Mouse (Mus musculus) left cerebral cortex, adult 2 months (tissue): ENCODE measurements around the gene Arr3. TPM values are rescaled to one million over a fixed set of nuclear protein-coding genes. Genes with fewer than 3 reads are reported as not detected.

Source experiments
- DNase-seq, 2 experiments: peaks; one replicate each; pipeline ENCODE4 v3.0.0; 2021 to 2022; ENCODE audit warnings: low spot score in 2 of 2, mixed read lengths in 1 of 2; ENCODE audit errors: extremely low spot score in 1 of 2
- H3K27ac ChIP-seq: fragments of 200-600 bp; 2 replicates; pipeline ENCODE4 v1.8.1; 2022
- H3K4me3 ChIP-seq: fragments of 200-600 bp; 2 replicates; pipeline ENCODE4 v1.8.1; 2022
- CTCF ChIP-seq: fragments of 200-600 bp; IDR thresholded peaks from 2 replicates; pipeline ENCODE4 v1.8.1; 2022; ENCODE audit warnings: antibody characterized with exemption, mild to moderate bottlenecking, moderate library complexity
- intact Hi-C: fragments of 180-260 bp; cut with DNase I; formaldehyde crosslinking; loops from one replicate; pipeline ENCODE4 v1.15.1; 2025
- long read RNA-seq, 2 experiments: library from polyadenylated mRNA; stranded (forward); transcript quantifications; one replicate each; pipeline ENCODE4 v2.0.0; 2021; ENCODE audit warnings: borderline mapping rate in 2 of 2
- total RNA-seq, 2 experiments: library from RNA; stranded (reverse); gene quantifications; 2 replicates each; pipeline ENCODE4 v1.2.3; 2021

Gene Arr3
- total RNA-seq: 1 to 10 TPM in 1 of 2 experiments, under 1 TPM in 1; 0.75 to 3.1 TPM
- long read RNA-seq, experiment 1: 0 reads
- long read RNA-seq, experiment 2: 0 reads

DNA sequence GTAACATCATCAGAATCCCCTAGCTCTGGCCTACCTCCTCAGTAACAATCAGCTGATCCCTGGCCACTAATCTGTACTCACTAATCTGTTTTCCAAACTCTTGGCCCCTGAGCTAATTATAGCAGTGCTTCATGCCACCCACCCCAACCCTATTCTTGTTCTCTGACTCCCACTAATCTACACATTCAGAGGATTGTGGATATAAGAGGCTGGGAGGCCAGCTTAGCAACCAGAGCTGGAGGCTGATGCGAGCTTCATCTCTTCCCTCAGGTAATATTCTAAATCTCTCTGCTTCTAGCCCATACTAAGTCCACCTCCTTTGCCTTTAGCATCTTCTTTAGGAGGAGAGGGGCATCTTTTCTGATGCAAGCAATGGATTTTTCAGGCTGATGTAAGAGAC lies at the start of gene Arr3:
TSS of gene Arr3 (plus strand) at position 184 of the 400 bp plus-strand sequence.
- DNase-seq: no peak
- intact Hi-C loops: no loop called here
- H3K27ac ChIP-seq: no peak within 1 kb of the TSS

GRCm38 (mm10) chrX:100556026-100556425 lies 49.3 kb upstream of the Arr3 start:
- no peak for DNase-seq
- intact Hi-C loops: no loop called here
- TF ChIP-seq CTCF: no peak
- Histone ChIP-seq H3K4me3 (no peak overlapping the region), H3K27ac (no peak overlapping the region)

More for the DNA sequence above, at the start of gene Arr3:
- no peak for TF ChIP-seq CTCF
- H3K4me3 ChIP-seq: no peak within 1 kb of the TSS

DNA sequence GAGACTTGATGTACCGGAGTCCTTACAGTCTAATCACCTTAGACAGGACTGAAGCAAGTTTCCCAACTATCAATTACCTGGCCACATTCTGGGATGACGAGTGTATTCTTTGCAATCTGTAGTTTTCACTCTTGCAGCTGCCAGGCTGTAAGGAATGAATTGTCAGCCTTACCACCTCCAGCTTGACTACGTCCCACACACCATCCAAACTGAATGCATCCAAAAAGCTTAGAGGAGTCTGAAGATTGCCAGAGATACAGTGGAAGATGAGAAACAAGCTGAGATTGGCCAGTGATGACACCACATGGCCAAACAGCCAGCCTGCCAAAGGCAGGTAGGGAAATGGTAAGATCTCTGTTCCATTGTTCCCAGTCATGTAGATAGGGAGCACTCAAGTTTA lies 39.6 kb upstream of the Arr3 start:
- intact Hi-C loops: no loop called here
- TF ChIP-seq CTCF: no peak
- H3K4me3 ChIP-seq: no peak overlapping the region
- DNase-seq: no peak
- no peak overlapping the region for H3K27ac ChIP-seq

- TF ChIP-seq CTCF: no peak
- intact Hi-C loops: no loop called here
- DNase-seq: no peak
- no peak within 1 kb of the TSS for H3K27ac ChIP-seq
- H3K4me3 ChIP-seq: no peak within 1 kb of the TSS
These were observed 33.3 kb upstream of the Arr3 start, which contains the start of gene Awat1 for GRCm38 (mm10) chrX:100571951-100572350. TSS of gene Awat1 (plus strand) at chrX:100572251.

DNA sequence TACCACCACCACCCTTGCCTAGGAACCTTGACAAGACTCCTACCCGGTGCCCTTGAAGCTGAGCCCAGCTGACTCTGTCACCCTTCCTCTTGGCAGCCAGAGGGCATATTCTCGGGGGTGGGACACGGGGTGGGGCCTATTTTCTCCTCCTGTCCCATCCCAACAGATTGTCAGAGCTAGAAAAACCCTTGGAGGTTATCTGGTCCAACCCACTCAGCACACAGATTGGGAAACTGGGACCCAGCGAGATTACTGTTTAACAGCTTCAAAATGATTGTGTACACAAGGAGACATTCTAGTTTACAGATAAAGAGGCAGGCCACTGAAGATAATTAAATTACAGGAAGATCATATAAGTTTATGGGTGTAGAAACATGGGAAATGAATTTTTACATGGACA lies 10.5 kb upstream of the Arr3 start, which contains the start of gene P2ry4:
TSS of gene P2ry4 (minus strand) at position 79 of the 400 bp plus-strand sequence.
- intact Hi-C loops: no loop called here
- TF ChIP-seq CTCF: no peak
- Histone ChIP-seq H3K27ac (no peak within 1 kb of the TSS), H3K4me3 (no peak within 1 kb of the TSS)
- no peak for DNase-seq

- intact Hi-C loops: loop anchor here (1.0 kb wide), 1 partner anchor 80 kb away; no protein-coding TSS in a partner anchor
- peak; percentile 29 to 56 for DNase-seq
- peak; percentile 61 for TF ChIP-seq CTCF
- H3K27ac ChIP-seq: no peak overlapping the region
- H3K4me3 ChIP-seq: no peak overlapping the region
These were observed 7.9 kb upstream of the Arr3 start for GRCm38 (mm10) chrX:100597439-100597838.

GRCm38 (mm10) chrX:100599755-100600154 lies 5.5 kb upstream of the Arr3 start:
- Histone ChIP-seq H3K4me3 (no peak overlapping the region), H3K27ac (peak overlapping the region; percentile 2; the same call in 1 of the 2 replicates)
- DNase-seq: peak; percentile 9 to 22
- TF ChIP-seq CTCF: no peak
- intact Hi-C loops: no loop called here

DNA sequence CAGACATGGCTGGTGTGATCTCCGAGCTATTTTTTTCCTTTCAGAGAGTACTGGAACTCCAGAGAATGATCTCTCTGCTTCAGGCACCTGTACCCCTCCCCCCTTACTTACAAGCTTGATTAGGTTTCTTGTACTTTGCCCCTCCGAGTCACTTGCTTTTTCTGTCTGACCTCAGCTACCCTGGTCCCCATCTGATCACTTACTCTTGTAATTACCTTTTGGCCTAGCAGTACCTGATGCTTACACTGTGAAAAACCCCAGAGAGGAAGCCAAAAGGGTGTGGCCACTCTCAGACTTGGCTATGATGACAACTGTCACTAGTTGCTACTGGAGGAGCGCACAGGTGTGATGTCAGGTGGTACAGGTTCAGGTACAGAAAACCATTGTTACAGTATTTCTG lies 13.2 kb downstream of the Arr3 start:
- Histone ChIP-seq H3K27ac (no peak overlapping the region), H3K4me3 (no peak overlapping the region)
- intact Hi-C loops: no loop called here
- no peak for TF ChIP-seq CTCF
- no peak for DNase-seq

DNA sequence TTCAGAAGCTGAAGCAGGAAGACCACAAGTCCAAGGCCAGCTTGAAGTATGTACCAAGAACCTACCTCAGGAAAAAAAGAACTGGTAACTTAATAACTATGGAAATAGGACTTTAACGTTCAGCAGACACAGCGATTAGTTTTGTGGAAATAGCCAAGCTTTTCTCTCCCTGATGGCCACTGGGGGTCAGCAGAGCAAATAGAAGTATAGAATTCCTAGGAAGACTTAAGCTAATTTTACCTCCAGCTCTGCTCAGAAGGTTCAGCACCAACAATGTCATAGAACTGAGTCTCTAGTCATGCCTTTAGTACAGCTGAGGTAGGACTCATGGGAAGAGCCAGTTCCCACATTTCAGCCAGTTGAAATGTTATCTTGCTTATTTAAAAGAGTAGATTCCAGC lies 16.1 kb downstream of the Arr3 start:
- no peak for DNase-seq
- Histone ChIP-seq H3K27ac (no peak overlapping the region), H3K4me3 (no peak overlapping the region)
- TF ChIP-seq CTCF: peak; percentile 42
- intact Hi-C loops: loop anchor here (10.0 kb wide), 2 partner anchors 113 to 323 kb away; no protein-coding TSS in a partner anchor

GRCm38 (mm10) chrX:100624242-100624641 lies 18.9 kb downstream of the Arr3 start:
- DNase-seq: no peak
- H3K4me3 ChIP-seq: no peak overlapping the region
- intact Hi-C loops: loop anchor here (10.0 kb wide), 2 partner anchors 111 to 321 kb away; no protein-coding TSS in a partner anchor
- H3K27ac ChIP-seq: no peak overlapping the region
- TF ChIP-seq CTCF: no peak

- TF ChIP-seq CTCF: no peak
- DNase-seq: no peak
- no peak overlapping the region; the same call in 1 of the 2 replicates for H3K27ac ChIP-seq
- intact Hi-C loops: loop anchor here (10.0 kb wide), 2 partner anchors 110 to 320 kb away; no protein-coding TSS in a partner anchor
- H3K4me3 ChIP-seq: peak overlapping the region; percentile 57
These were observed 19.8 kb downstream of the Arr3 start for GRCm38 (mm10) chrX:100625146-100625545.

GRCm38 (mm10) chrX:100625546-100625801 lies 20.2 kb downstream of the Arr3 start, which contains the start of gene Kif4:
TSS of gene Kif4 (plus strand) at chrX:100625737.
- peak within 1 kb of the TSS; percentile 73 for H3K27ac ChIP-seq
- DNase-seq: no peak
- peak within 1 kb of the TSS; percentile 57 for H3K4me3 ChIP-seq
- intact Hi-C loops: loop anchor here (10.0 kb wide), 2 partner anchors 109 to 319 kb away; no protein-coding TSS in a partner anchor
- TF ChIP-seq CTCF: no peak
